ENCODE assay signal across 8 mouse cellular contexts in genomic region chr12:17992572-17992971, GRCm38 (mm10).
A peak's percentile ranks its signal among the peaks of the same experiment; 100 is the strongest.
DNase-seq lines count a peak whose midpoint lies in the region; ATAC-seq and TF ChIP-seq lines count a peak whose summit lies in the region.
"Not testable (repeated sequence)": the region's sequence is repeated elsewhere in the genome, so short reads cannot be mapped to it uniquely, and the experiment has no call there.

No protein-coding gene starts in this region.

- intact Hi-C loops in gastrocnemius, adult 2 months (cut with DNase I), result not testable (repeated sequence)

- H3K4me3 ChIP-seq in gastrocnemius, adult 2 months, result peak overlapping the region; percentile 56
- peak overlapping the region; percentile 50 for H3K4me3 ChIP-seq in hindbrain, embryonic 11.5 days (ENCODE audit: low read depth, low read length)
- H3K4me3 ChIP-seq in liver, embryonic 16.5 days (ENCODE audit: low read depth, low read length), result peak overlapping the region; percentile 38
- H3K4me3 ChIP-seq in neural tube, embryonic 11.5 days (ENCODE audit: low read depth, low read length), result peak overlapping the region; percentile 48

- H3K36me3 ChIP-seq in hindbrain, embryonic 11.5 days (ENCODE audit: control insufficient read depth, insufficient read depth, low read length); liver, embryonic 16.5 days (ENCODE audit: control insufficient read depth, insufficient read depth); neural tube, embryonic 11.5 days (ENCODE audit: control insufficient read depth, insufficient read depth, low read length): not testable (repeated sequence)

- peak; percentile 84 for ATAC-seq in hindbrain, embryonic 11.5 days (ENCODE audit: low FRiP score)
- 0 out of 2 replicates have a peak, but pooled peaks have one; percentile 32 for ATAC-seq in liver, embryonic 16.5 days (ENCODE audit: low read depth)
- ATAC-seq in neural tube, embryonic 11.5 days (ENCODE audit: insufficient read depth, low FRiP score, low TSS enrichment), result peak; percentile 72; the same call in 1 of the 2 replicates

- DNase-seq in NIH3T3 (ENCODE audit: low read depth), result peak; percentile 21
- peak; percentile 88 for DNase-seq in embryo, embryonic 11 days
- not testable (repeated sequence) for DNase-seq in gastrocnemius, adult 2 months
- DNase-seq in hindbrain, embryonic 11.5 days (ENCODE audit: low spot score), result peak; percentile 82
- DNase-seq in layer of hippocampus, postnatal 10 days (ENCODE audit: low spot score in 2 of 2), result peak; percentile 18 to 40
- DNase-seq in neural tube, embryonic 11.5 days (ENCODE audit: low spot score), result peak; percentile 87
- DNase-seq in telencephalon, adult 2 months (ENCODE audit: low read depth, low spot score), result peak; percentile 0

- 2% methylated on average over 19 of the region's 44 CpGs for WGBS in hindbrain, embryonic 11.5 days
- 1% methylated on average over 42 of the region's 44 CpGs for WGBS in liver, embryonic 16.5 days (ENCODE audit: insufficient replicate concordance)
- WGBS in neural tube, embryonic 11.5 days, result under 1% methylated on average over 26 of the region's 44 CpGs

- not testable (repeated sequence) for H3K9me3 ChIP-seq in hindbrain, embryonic 11.5 days (ENCODE audit: control insufficient read depth, low read length); liver, embryonic 16.5 days (replicated peaks; ENCODE audit: control insufficient read depth, low read length); neural tube, embryonic 11.5 days (ENCODE audit: control insufficient read depth, low read length)

- H3K4me2 ChIP-seq in hindbrain, embryonic 11.5 days (replicated peaks; ENCODE audit: low read depth, low read length), result peak overlapping the region; percentile 54
- peak overlapping the region; percentile 43 for H3K4me2 ChIP-seq in liver, embryonic 16.5 days (ENCODE audit: low read depth, low read length)
- peak overlapping the region; percentile 37 for H3K4me2 ChIP-seq in neural tube, embryonic 11.5 days (ENCODE audit: low read depth)

- H3K9ac ChIP-seq in hindbrain, embryonic 11.5 days (ENCODE audit: low read depth, low read length), result peak overlapping the region; percentile 62
- H3K9ac ChIP-seq in liver, embryonic 16.5 days (ENCODE audit: low read depth, low read length), result not testable (repeated sequence)
- peak overlapping the region; percentile 54 for H3K9ac ChIP-seq in neural tube, embryonic 11.5 days (ENCODE audit: low read length)

- TF ChIP-seq CTCF in gastrocnemius, adult 2 months (IDR thresholded peaks at IDR 0.05), result not testable (repeated sequence)

- H3K27ac ChIP-seq in gastrocnemius, adult 2 months; hindbrain, embryonic 11.5 days (ENCODE audit: low read depth, low read length); liver, embryonic 16.5 days (ENCODE audit: low read length); neural tube, embryonic 11.5 days (ENCODE audit: low read depth, low read length): not testable (repeated sequence)

- H3K27me3 ChIP-seq in hindbrain, embryonic 11.5 days (ENCODE audit: control insufficient read depth, insufficient read depth, low read length); liver, embryonic 16.5 days (ENCODE audit: control insufficient read depth, insufficient read depth, low read depth, low read length); neural tube, embryonic 11.5 days (ENCODE audit: control insufficient read depth, insufficient read depth, low read length): not testable (repeated sequence)

- H3K4me1 ChIP-seq in hindbrain, embryonic 11.5 days (replicated peaks; ENCODE audit: control insufficient read depth, insufficient read depth, low read length); liver, embryonic 16.5 days (ENCODE audit: control insufficient read depth, low read depth, low read length); neural tube, embryonic 11.5 days (ENCODE audit: control insufficient read depth, insufficient read depth, low read length): not testable (repeated sequence)

Comparison
In these comparisons a context has a peak if more than half of its experiments do, and no peak if none do; other contexts are left out.
1. ATAC-seq: peak in every context shown above with its lines; median percentile 84 in hindbrain, embryonic 11.5 days; 72 in neural tube, embryonic 11.5 days; 32 in liver, embryonic 16.5 days.